Mouse (Mus musculus): ENCODE measurements around the gene Aunip.
A peak's percentile ranks its signal among the peaks of the same experiment; 100 is the strongest.
"Not testable (repeated sequence)": the region's sequence is repeated elsewhere in the genome, so short reads cannot be mapped to it uniquely, and the experiment has no call there.

Gene Aunip

GRCm38 (mm10) chr4:134488211-134488610 is 22.6 kb upstream of the Aunip start:
- DNase-seq: no peak

GRCm38 (mm10) chr4:134489986-134490665 is 20.7 kb upstream of the Aunip start:
- DNase-seq: peak; percentile 68 to 75

GRCm38 (mm10) chr4:134491716-134492115 is 19.1 kb upstream of the Aunip start:
- no peak for DNase-seq

GRCm38 (mm10) chr4:134494161-134494560 is 16.6 kb upstream of the Aunip start:
- not testable (repeated sequence) for DNase-seq

GRCm38 (mm10) chr4:134494780-134495545 is 15.8 kb upstream of the Aunip start:
- no peak for DNase-seq

- no peak for DNase-seq
Observed at GRCm38 (mm10) chr4:134495546-134495923, 15.3 kb upstream of the Aunip start.

- peak; percentile 83 to 87 for DNase-seq
Observed at GRCm38 (mm10) chr4:134496595-134497210, 14.1 kb upstream of the Aunip start, which contains the start of gene Paqr7. Gene Paqr7 (plus strand): TSS chr4:134496697.

GRCm38 (mm10) chr4:134497223-134497622 is 13.6 kb upstream of the Aunip start:
- no peak for DNase-seq

- no peak for DNase-seq
Observed at GRCm38 (mm10) chr4:134497986-134498731, 12.6 kb upstream of the Aunip start.

GRCm38 (mm10) chr4:134498983-134499382 is 11.8 kb upstream of the Aunip start:
- not testable (repeated sequence) for DNase-seq

GRCm38 (mm10) chr4:134501095-134501494 is 9.7 kb upstream of the Aunip start:
- DNase-seq: no peak

- no peak for DNase-seq
Observed at GRCm38 (mm10) chr4:134503686-134504357, 7.0 kb upstream of the Aunip start.

- no peak for DNase-seq
Observed at GRCm38 (mm10) chr4:134505303-134505789, 5.5 kb upstream of the Aunip start.

GRCm38 (mm10) chr4:134505966-134506594 is 4.7 kb upstream of the Aunip start:
- no peak for DNase-seq

- no peak for DNase-seq
Observed at GRCm38 (mm10) chr4:134506713-134507112, 4.1 kb upstream of the Aunip start.

GRCm38 (mm10) chr4:134510396-134510795 is 403 bp upstream of the Aunip start:
- no peak for DNase-seq

GRCm38 (mm10) chr4:134511730-134512129 is 931 bp downstream of the Aunip start:
- DNase-seq: no peak

GRCm38 (mm10) chr4:134512798-134513197 is 2.0 kb downstream of the Aunip start:
- DNase-seq: peak; percentile 68 to 78

- no peak for DNase-seq
Observed at GRCm38 (mm10) chr4:134514309-134514930, 3.6 kb downstream of the Aunip start.

GRCm38 (mm10) chr4:134515614-134516013 is 4.8 kb downstream of the Aunip start:
- no peak for DNase-seq

- no peak for DNase-seq
Observed at GRCm38 (mm10) chr4:134516981-134517380, 6.2 kb downstream of the Aunip start.
